Mouse (Mus musculus): Measurements from ENCODE around the gene Srl.

DNA sequence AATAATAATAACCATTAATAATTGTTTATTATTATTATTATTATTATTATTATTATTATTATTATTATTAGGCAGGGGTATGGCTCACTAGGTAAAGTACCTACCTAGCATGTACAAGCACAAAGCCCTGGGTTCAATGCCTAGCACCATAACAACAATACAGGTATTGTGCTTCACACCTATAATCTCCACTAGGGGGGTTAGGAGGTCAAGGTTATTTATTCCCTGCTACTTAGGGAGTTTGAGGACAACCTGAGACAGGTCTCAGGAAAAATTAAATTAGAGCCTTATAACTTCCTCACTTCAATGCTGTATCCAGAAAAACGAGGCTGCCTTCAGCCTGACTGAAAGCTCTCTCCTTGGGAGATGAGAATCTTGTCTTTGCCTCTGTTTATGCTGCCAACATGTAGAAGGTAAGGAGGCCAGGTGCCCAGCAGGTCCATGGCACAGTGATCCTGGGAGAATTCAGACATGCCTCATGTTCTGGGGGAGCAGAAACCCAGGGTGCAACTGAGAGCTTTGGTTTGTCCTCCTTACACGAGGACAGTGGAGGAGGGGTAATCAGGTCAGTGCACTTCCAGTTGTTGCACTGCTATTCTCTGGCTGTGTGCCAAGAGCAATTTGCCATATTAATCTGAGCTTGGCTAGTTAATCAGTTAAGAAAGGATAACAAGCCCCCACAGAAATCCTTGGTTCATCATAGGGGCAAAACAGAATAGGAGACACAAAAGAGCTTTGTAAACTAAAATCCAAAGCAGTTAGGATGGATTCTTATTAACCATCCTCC is 48.6 kb downstream of the Srl start:
- TF ChIP-seq CTCF (IDR thresholded peaks at IDR 0.05) = no peak
- TF ChIP-seq EP300 (IDR thresholded peaks at IDR 0.05) = no peak
